Mouse (Mus musculus): ENCODE measurements around the gene Cdc14b. TPM values are rescaled to one million over a fixed set of nuclear protein-coding genes. Genes with fewer than 3 reads are reported as not detected.

Cdc14b gene
- polyA plus RNA-seq, 1 experiment from 2014 or later: 19.4 TPM

GRCm38 (mm10) chr13:64311266-64311665 is 36.2 kb upstream of the Cdc14b start:
- no peaks in the 10 kb centered on the region for H3K27me3 ChIP-seq
- no peak for TF ChIP-seq CTCF (IDR thresholded peaks at IDR 0.05)
- no peak for DNase-seq (ENCODE audit: low read depth, low spot score)
- in situ Hi-C loops (cut with MboI; ENCODE audit: low pct_unique_long_range_greater_than_20kb): loop anchor here (10.0 kb wide), 2 partner anchors 264 to 814 kb away; no protein-coding TSS in a partner anchor
- POLR2A ChIA-PET: no interaction called here
- no peak for ATAC-seq
- CTCF ChIA-PET: interaction anchor here (0.8 to 9.3 kb wide), 2 partner anchors 48 to 125 kb away, joined by 4 to 177 read pairs; partner anchors contain the start of gene Cdk20

- TF ChIP-seq CTCF (IDR thresholded peaks at IDR 0.05): no peak
- CTCF ChIA-PET: no interaction called here
- H3K27me3 ChIP-seq: no peaks in the 10 kb centered on the region
- in situ Hi-C loops (cut with MboI; ENCODE audit: low pct_unique_long_range_greater_than_20kb): loop anchor here (10.0 kb wide), 2 partner anchors 264 to 814 kb away; no protein-coding TSS in a partner anchor
- ATAC-seq (no peak), DNase-seq (ENCODE audit: low read depth, low spot score) (no peak)
- POLR2A ChIA-PET: no interaction called here
Observed at GRCm38 (mm10) chr13:64310585-64310984, 35.5 kb upstream of the Cdc14b start.

DNA sequence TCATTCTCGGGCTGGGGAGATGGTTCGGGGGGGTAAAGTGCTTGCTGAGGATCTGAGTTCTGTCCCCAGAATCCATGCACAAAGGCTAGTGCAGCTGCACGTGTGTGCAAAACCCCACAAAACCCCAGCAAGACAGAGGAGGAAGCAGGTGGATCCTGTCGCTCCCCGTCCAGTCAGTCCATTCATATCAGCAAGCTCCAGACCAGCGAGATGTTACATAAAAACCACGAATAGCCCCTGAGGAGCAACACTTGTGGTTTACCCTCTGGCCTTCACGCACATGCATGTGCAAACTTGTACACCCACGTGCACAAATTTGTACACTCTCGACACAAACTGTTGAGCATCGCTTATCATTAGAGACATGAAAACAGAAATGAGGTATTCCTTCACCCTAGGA is 34.8 kb upstream of the Cdc14b start:
- no peaks in the 10 kb centered on the region for H3K27me3 ChIP-seq
- in situ Hi-C loops (cut with MboI; ENCODE audit: low pct_unique_long_range_greater_than_20kb): loop anchor here (5.0 to 10.0 kb wide), 4 partner anchors 63 to 815 kb away; no protein-coding TSS in a partner anchor
- POLR2A ChIA-PET: no interaction called here
- CTCF ChIA-PET: interaction anchor here (0.9 to 2.1 kb wide), 3 partner anchors 44 to 133 kb away, joined by 3 to 6 read pairs (median 3); no protein-coding TSS in a partner anchor
- no peak for TF ChIP-seq CTCF (IDR thresholded peaks at IDR 0.05)
- ATAC-seq: no peak
- no peak for DNase-seq (ENCODE audit: low read depth, low spot score)

GRCm38 (mm10) chr13:64309036-64309435 is 33.9 kb upstream of the Cdc14b start:
- TF ChIP-seq CTCF (IDR thresholded peaks at IDR 0.05): peak; percentile 31
- no peak for DNase-seq (ENCODE audit: low read depth, low spot score)

DNA sequence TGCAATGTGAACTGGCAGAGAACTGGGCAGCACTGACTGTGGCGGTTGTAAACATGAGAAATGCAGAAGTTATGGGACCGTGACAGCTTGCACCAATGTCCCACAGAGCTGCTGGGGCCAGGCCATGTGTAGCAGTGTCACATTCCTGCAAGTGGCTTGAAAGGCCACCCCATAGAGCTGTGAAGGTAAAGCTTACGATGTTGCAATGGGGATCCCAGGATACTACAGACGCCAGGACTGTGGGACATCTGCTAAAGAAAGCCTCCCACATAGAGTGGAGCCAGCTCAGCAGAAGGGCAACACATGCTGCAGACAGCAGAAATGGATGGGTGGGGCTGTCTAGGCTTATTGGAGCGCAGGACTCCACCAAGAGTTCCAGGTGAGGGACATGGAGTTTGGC is 32.4 kb upstream of the Cdc14b start:
- H3K27me3 ChIP-seq: no peaks in the 10 kb centered on the region
- POLR2A ChIA-PET: no interaction called here
- in situ Hi-C loops (cut with MboI; ENCODE audit: low pct_unique_long_range_greater_than_20kb): loop anchor here (5.0 kb wide), 2 partner anchors 60 to 125 kb away; no protein-coding TSS in a partner anchor
- ATAC-seq (no peak), DNase-seq (ENCODE audit: low read depth, low spot score) (no peak)
- CTCF ChIA-PET: interaction anchor here (1.5 to 2.9 kb wide), 3 partner anchors 56 to 127 kb away, joined by 3 to 23 read pairs (median 19); no protein-coding TSS in a partner anchor
- no peak for TF ChIP-seq CTCF (IDR thresholded peaks at IDR 0.05)

More at GRCm38 (mm10) chr13:64309036-64309435, 33.9 kb upstream of the Cdc14b start:
- H3K27me3 ChIP-seq: no peaks in the 10 kb centered on the region
- CTCF ChIA-PET: interaction anchor here (0.6 to 2.1 kb wide), 6 partner anchors 43 to 132 kb away, joined by 3 to 6 read pairs (median 3); no protein-coding TSS in a partner anchor
- ATAC-seq: no peak
- in situ Hi-C loops (cut with MboI; ENCODE audit: low pct_unique_long_range_greater_than_20kb): loop anchor here (5.0 kb wide), 2 partner anchors 62 to 127 kb away; no protein-coding TSS in a partner anchor
- POLR2A ChIA-PET: no interaction called here

GRCm38 (mm10) chr13:64306078-64306477 is 31.0 kb upstream of the Cdc14b start:
- TF ChIP-seq CTCF (IDR thresholded peaks at IDR 0.05): peak; percentile 92
- ATAC-seq (peak; percentile 78), DNase-seq (ENCODE audit: low read depth, low spot score) (peak; percentile 53)
- ChIA-PET CTCF (interaction anchor here (0.6 to 2.9 kb wide), 16 partner anchors 11 to 140 kb away, joined by 3 to 24 read pairs (median 4); no protein-coding TSS in a partner anchor), POLR2A (interaction anchor here (0.7 kb wide), 1 partner anchor 149 kb away, joined by 3 read pairs; no protein-coding TSS in a partner anchor)
- in situ Hi-C loops (cut with MboI; ENCODE audit: low pct_unique_long_range_greater_than_20kb): loop anchor here (5.0 kb wide), 2 partner anchors 59 to 124 kb away; no protein-coding TSS in a partner anchor
- H3K27me3 ChIP-seq: no peaks in the 10 kb centered on the region

GRCm38 (mm10) chr13:64299069-64299468 is 24.0 kb upstream of the Cdc14b start:
- POLR2A ChIA-PET: interaction anchor here (0.6 kb wide), 1 partner anchor 30 kb away, joined by 3 read pairs; no protein-coding TSS in a partner anchor
- in situ Hi-C loops (cut with MboI; ENCODE audit: low pct_unique_long_range_greater_than_20kb): no loop called here
- TF ChIP-seq CTCF (IDR thresholded peaks at IDR 0.05): no peak
- no peak for DNase-seq (ENCODE audit: low read depth, low spot score)
- CTCF ChIA-PET: interaction anchor here (1.0 kb wide), 1 partner anchor 64 kb away, joined by 3 read pairs; no protein-coding TSS in a partner anchor
- no peaks in the 10 kb centered on the region for H3K27me3 ChIP-seq
- ATAC-seq: no peak

GRCm38 (mm10) chr13:64286791-64287190 is 11.7 kb upstream of the Cdc14b start:
- TF ChIP-seq CTCF (IDR thresholded peaks at IDR 0.05): no peak
- ATAC-seq (no peak), DNase-seq (ENCODE audit: low read depth, low spot score) (no peak)
- ChIA-PET POLR2A (no interaction called here), CTCF (no interaction called here)
- in situ Hi-C loops (cut with MboI; ENCODE audit: low pct_unique_long_range_greater_than_20kb): no loop called here
- H3K27me3 ChIP-seq: no peaks in the 10 kb centered on the region

DNA sequence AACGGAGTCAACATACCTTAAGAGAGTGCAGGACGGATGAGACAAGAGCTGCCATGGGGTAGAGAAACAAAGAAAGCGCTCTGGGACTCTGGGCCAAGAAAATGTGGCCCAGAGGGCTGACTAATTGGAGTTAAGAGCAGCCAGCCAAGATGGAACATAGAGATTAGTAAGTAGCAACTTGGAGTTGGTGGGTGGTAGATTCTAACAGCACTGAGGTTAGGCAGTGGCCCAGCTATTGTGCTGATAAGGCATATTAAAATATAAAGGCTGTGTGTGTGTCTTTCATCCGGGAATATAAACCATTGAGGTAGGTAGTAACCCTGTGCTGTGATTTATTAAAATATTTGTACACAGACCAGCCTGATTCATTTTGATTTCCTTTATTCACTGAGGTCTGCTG is 11.2 kb upstream of the Cdc14b start:
- ATAC-seq (no peak), DNase-seq (ENCODE audit: low read depth, low spot score) (no peak)
- CTCF ChIA-PET: interaction anchor here (0.9 kb wide), 1 partner anchor 19 kb away, joined by 3 read pairs; no protein-coding TSS in a partner anchor
- no peak for TF ChIP-seq CTCF (IDR thresholded peaks at IDR 0.05)
- H3K27me3 ChIP-seq: no peaks in the 10 kb centered on the region
- POLR2A ChIA-PET: no interaction called here
- in situ Hi-C loops (cut with MboI; ENCODE audit: low pct_unique_long_range_greater_than_20kb): no loop called here

DNA sequence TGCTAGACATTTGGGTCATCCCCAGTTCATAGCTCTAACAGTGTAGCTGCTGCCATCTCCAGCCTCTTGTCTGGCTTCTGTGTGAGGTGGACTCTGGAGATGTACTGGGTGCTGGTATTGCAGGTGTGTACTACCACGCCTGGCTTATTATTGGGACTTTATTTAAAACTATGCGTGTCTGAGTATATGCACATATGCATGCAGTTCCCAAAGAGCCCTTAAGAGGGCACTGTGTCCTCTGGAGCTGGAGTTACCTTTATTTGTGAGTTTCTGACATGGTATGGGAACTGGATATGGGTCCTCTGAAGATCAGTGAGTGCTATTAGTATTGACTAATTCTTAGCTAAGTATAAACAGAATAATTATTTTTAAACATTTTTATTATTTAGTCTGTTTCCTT is 9.6 kb upstream of the Cdc14b start:
- DNase-seq (ENCODE audit: low read depth, low spot score): no peak
- ATAC-seq: no peak
- POLR2A ChIA-PET: no interaction called here
- H3K27me3 ChIP-seq: no peaks in the 10 kb centered on the region
- peak; percentile 54 for TF ChIP-seq CTCF (IDR thresholded peaks at IDR 0.05)
- CTCF ChIA-PET: interaction anchor here (1.2 kb wide), 1 partner anchor 11 kb away, joined by 4 read pairs; no protein-coding TSS in a partner anchor
- in situ Hi-C loops (cut with MboI; ENCODE audit: low pct_unique_long_range_greater_than_20kb): no loop called here

GRCm38 (mm10) chr13:64280940-64281339 is 5.8 kb upstream of the Cdc14b start:
- ATAC-seq (no peak), DNase-seq (ENCODE audit: low read depth, low spot score) (no peak)
- CTCF ChIA-PET: no interaction called here
- in situ Hi-C loops (cut with MboI; ENCODE audit: low pct_unique_long_range_greater_than_20kb): no loop called here
- H3K27me3 ChIP-seq: no peaks in the 10 kb centered on the region
- TF ChIP-seq CTCF (IDR thresholded peaks at IDR 0.05): no peak
- POLR2A ChIA-PET: no interaction called here
